Mouse (Mus musculus) hindbrain, postnatal 0 days (tissue): Measurements from ENCODE around the gene Rcc1l. TPM values are rescaled to one million over a fixed set of nuclear protein-coding genes. Genes with fewer than 3 reads are reported as not detected.

Experiments used
- ATAC-seq: fragments of 200-750 bp; cut with Nextera tagmentation; 2 replicates; pipeline ENCODE4 v1.8.0; 2017; ENCODE audit warnings: mild to moderate bottlenecking, moderate TSS enrichment, moderate library complexity
- DNase-seq: peaks from one replicate; pipeline ENCODE4 v3.0.0-alpha.2; 2015; ENCODE audit warnings: low spot score
- H3K27ac ChIP-seq: fragments of 300-500 bp; sonication (generic); 2 replicates; pipeline ENCODE4 v1.5.1; 2014; ENCODE audit warnings: mild to moderate bottlenecking
- H3K27me3 ChIP-seq: fragments of 300-500 bp; sonication (generic); 2 replicates; pipeline ENCODE4 v1.6.1; 2014; ENCODE audit warnings: low read length, mixed read lengths; ENCODE audit not compliant: insufficient read depth
- H3K36me3 ChIP-seq: fragments of 300-500 bp; sonication (generic); 2 replicates; pipeline ENCODE4 v1.6.1; 2014; ENCODE audit warnings: low read length, mixed read lengths; ENCODE audit not compliant: insufficient read depth
- H3K4me1 ChIP-seq: fragments of 300-500 bp; sonication (generic); 2 replicates; pipeline ENCODE4 v1.6.1; 2014; ENCODE audit warnings: antibody characterized with exemption, low read length, mixed read lengths; ENCODE audit not compliant: insufficient read depth
- H3K4me2 ChIP-seq: fragments of 300-500 bp; sonication (generic); 2 replicates; pipeline ENCODE4 v1.6.1; 2014; ENCODE audit warnings: low read depth, mild to moderate bottlenecking, low read length, moderate library complexity, mixed read lengths
- H3K4me3 ChIP-seq: fragments of 300-500 bp; sonication (generic); 2 replicates; pipeline ENCODE4 v1.5.1; 2014; ENCODE audit warnings: low read length
- H3K9ac ChIP-seq: fragments of 300-500 bp; sonication (generic); replicated peaks from 2 replicates; pipeline ENCODE4 v1.6.1; 2014; ENCODE audit warnings: mild to moderate bottlenecking, low read length, moderate library complexity, mixed read lengths
- H3K9me3 ChIP-seq: fragments of 300-500 bp; sonication (generic); 2 replicates; pipeline ENCODE4 v1.6.1; 2016; ENCODE audit warnings: low read length, mixed read lengths
- CTCF ChIP-seq: IDR thresholded peaks from 2 replicates; pipeline ENCODE4 v1.5.1; 2016; ENCODE audit warnings: antibody characterized with exemption, control low read depth, low read depth
- WGBS: fragments of 180-500 bp; shearing (Covaris S2); extraction: QIAGEN DNeasy Blood & Tissue Kit; methylation state at CpG from one replicate; pipeline ENCODE4 v1.1.7; 2014; 5-methylcytosine and 5-hydroxymethylcytosine counted together
- polyA plus RNA-seq: library from polyadenylated mRNA; unstranded; fragments of >200 nt; fragmentation: Nextera tagmentation; extraction: Ambion mirVana; gene quantifications from 2 replicates; pipeline ENCODE4 v1.2.1, GENCODE M21; 2015
- total RNA-seq: library from RNA; depleted of rRNA; stranded (reverse); fragments of >200 nt; gene quantifications from 2 replicates; pipeline ENCODE4 v1.2.3, GENCODE M21; 2014; rRNA removed

Gene Rcc1l
- total RNA-seq (20.6 and 23.0 TPM in 2 replicates), polyA plus RNA-seq (21.5 and 21.7 TPM in 2 replicates)

GRCm38 (mm10) chr5:134176169-134176881 lies at the start of gene Rcc1l:
Gene Rcc1l (minus strand): TSS chr5:134176774.
- DNase-seq (peak; percentile 95), ATAC-seq (peak; percentile 91)
- H3K36me3 ChIP-seq, result no peaks in the 10 kb centered on the region
- no peaks in the 10 kb centered on the region for H3K9me3 ChIP-seq
- peak within 1 kb of the TSS; percentile 86 for H3K27ac ChIP-seq
- peak within 1 kb of the TSS; percentile 81 for H3K9ac ChIP-seq
- TF ChIP-seq CTCF, result no peak
- under 1% methylated on average over 71 of the region's 72 CpGs for WGBS
- H3K27me3 ChIP-seq, result no peaks in the 10 kb centered on the region
- peaks cover 4% of the 10 kb centered on the region; the same call in 1 of the 2 replicates for H3K4me1 ChIP-seq
- H3K4me2 ChIP-seq, result peak within 1 kb of the TSS; percentile 66
- H3K4me3 ChIP-seq, result peak within 1 kb of the TSS; percentile 96

- DNase-seq (no peak), ATAC-seq (peak; percentile 31; the same call in 1 of the 2 replicates)
- no peaks in the 10 kb centered on the region for H3K36me3 ChIP-seq
- no peak overlapping the region for H3K4me3 ChIP-seq
- H3K27ac ChIP-seq, result no peak overlapping the region
- WGBS, result 78% methylated on average over 30 of the region's 30 CpGs
- no peaks in the 10 kb centered on the region for H3K27me3 ChIP-seq
- no peak overlapping the region for H3K4me2 ChIP-seq
- H3K9me3 ChIP-seq, result no peaks in the 10 kb centered on the region
- H3K4me1 ChIP-seq, result no peaks in the 10 kb centered on the region
- no peak overlapping the region for H3K9ac ChIP-seq
- TF ChIP-seq CTCF, result no peak
Measured at GRCm38 (mm10) chr5:134225110-134225901, 48.7 kb upstream of the Rcc1l start.

GRCm38 (mm10) chr5:134221708-134222150 lies 45.2 kb upstream of the Rcc1l start:
- Histone ChIP-seq H3K27me3 (no peaks in the 10 kb centered on the region), H3K9ac (peak overlapping the region; percentile 50), H3K9me3 (no peaks in the 10 kb centered on the region), H3K36me3 (peaks cover 2% of the 10 kb centered on the region; the same call in 1 of the 2 replicates), H3K4me3 (peak overlapping the region; percentile 27), H3K27ac (no peak overlapping the region), H3K4me2 (peak overlapping the region; percentile 56), H3K4me1 (no peaks in the 10 kb centered on the region)
- no peak for DNase-seq
- ATAC-seq, result no peak
- WGBS, result 5% methylated on average over 36 of the region's 36 CpGs
- TF ChIP-seq CTCF, result no peak

GRCm38 (mm10) chr5:134221278-134221677 lies 44.7 kb upstream of the Rcc1l start:
- no peaks in the 10 kb centered on the region for H3K9me3 ChIP-seq
- peak overlapping the region; percentile 56 for H3K4me2 ChIP-seq
- DNase-seq (no peak), ATAC-seq (no peak)
- no peaks in the 10 kb centered on the region for H3K4me1 ChIP-seq
- H3K27me3 ChIP-seq, result no peaks in the 10 kb centered on the region
- H3K4me3 ChIP-seq, result peak overlapping the region; percentile 27; the same call in 1 of the 2 replicates
- peak overlapping the region; percentile 50; the same call in 1 of the 2 replicates for H3K9ac ChIP-seq
- 52% methylated on average over 4 of the region's 4 CpGs for WGBS
- TF ChIP-seq CTCF, result no peak
- no peak overlapping the region for H3K27ac ChIP-seq
- peaks cover 5% of the 10 kb centered on the region; the same call in 1 of the 2 replicates for H3K36me3 ChIP-seq

GRCm38 (mm10) chr5:134217900-134218299 lies 41.3 kb upstream of the Rcc1l start:
- 92% methylated on average over 7 of the region's 7 CpGs for WGBS
- ATAC-seq (no peak), DNase-seq (no peak)
- Histone ChIP-seq H3K9ac (no peak overlapping the region), H3K4me3 (no peak overlapping the region), H3K36me3 (peaks cover 5% of the 10 kb centered on the region; the same call in 1 of the 2 replicates), H3K9me3 (no peaks in the 10 kb centered on the region), H3K4me2 (no peak overlapping the region), H3K27me3 (no peaks in the 10 kb centered on the region), H3K4me1 (no peaks in the 10 kb centered on the region), H3K27ac (no peak overlapping the region)
- TF ChIP-seq CTCF, result no peak

- no peaks in the 10 kb centered on the region for H3K27me3 ChIP-seq
- no peak overlapping the region for H3K27ac ChIP-seq
- no peak overlapping the region for H3K4me2 ChIP-seq
- H3K4me1 ChIP-seq, result no peaks in the 10 kb centered on the region
- peaks cover 5% of the 10 kb centered on the region; the same call in 1 of the 2 replicates for H3K36me3 ChIP-seq
- DNase-seq (peak; percentile 54), ATAC-seq (no peak)
- H3K9me3 ChIP-seq, result no peaks in the 10 kb centered on the region
- H3K9ac ChIP-seq, result no peak overlapping the region
- TF ChIP-seq CTCF, result no peak
- WGBS, result 52% methylated on average over 12 of the region's 12 CpGs
- no peak overlapping the region for H3K4me3 ChIP-seq
Measured at GRCm38 (mm10) chr5:134214021-134214806, 37.6 kb upstream of the Rcc1l start.
